Mouse (Mus musculus): ENCODE measurements at regions not wholly inside any gene's neighbourhood (a gene's known extent, or its start where the extent isn't known, plus 50 kb on each side); places are given as distances from the start of the nearest gene placed in this dataset.

- no peak for DNase-seq (ENCODE audit: low spot score in 2 of 2)
Measured at GRCm38 (mm10) chr6:93623541-93623940, 660.2 kb downstream of the Magi1 start.

DNA sequence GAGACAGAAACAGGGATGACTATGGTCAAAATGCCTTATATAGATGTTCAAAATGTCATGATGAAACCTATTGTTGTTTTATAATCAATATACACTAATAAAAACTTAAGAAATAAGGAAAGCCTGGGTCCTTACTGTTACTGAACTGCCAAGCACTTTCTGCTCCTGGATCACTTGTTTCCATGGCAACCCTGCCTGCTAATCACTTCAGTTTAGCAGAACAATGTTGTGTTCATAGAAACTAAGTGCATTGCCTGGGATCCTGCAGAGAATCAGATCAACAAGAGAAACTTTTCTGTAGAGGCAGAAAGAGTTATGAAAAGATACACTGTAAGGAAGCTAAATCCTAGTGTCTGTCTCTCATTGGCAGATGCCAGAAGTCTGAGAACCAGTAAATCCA lies 666.8 kb downstream of the Magi1 start:
- no peak for DNase-seq (ENCODE audit: low spot score in 2 of 2)

DNA sequence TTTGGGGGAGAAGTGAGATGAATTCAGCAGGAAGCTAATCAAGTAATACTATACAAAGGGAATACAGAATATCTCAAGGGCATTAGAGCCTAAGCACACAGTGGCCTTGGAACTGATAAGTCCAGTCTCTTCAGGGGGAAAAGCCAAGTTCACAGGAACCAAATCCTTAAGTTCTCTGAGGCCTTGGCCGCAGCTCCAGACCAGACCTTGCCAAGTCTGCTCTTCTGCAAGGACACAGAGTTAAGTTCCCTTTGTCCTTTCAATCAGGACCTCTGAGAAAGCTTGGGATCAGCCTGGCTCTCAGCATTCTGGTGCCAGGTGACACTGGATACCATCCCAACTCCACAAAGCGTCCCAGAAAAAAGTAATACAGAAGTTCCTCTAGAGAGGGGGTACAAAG lies 657.1 kb upstream of the Adamts9 start:
- DNase-seq (ENCODE audit: low spot score in 2 of 2): no peak

GRCm38 (mm10) chr6:93599371-93599770 lies 656.1 kb upstream of the Adamts9 start:
- no peak for DNase-seq (ENCODE audit: low spot score in 2 of 2)

DNA sequence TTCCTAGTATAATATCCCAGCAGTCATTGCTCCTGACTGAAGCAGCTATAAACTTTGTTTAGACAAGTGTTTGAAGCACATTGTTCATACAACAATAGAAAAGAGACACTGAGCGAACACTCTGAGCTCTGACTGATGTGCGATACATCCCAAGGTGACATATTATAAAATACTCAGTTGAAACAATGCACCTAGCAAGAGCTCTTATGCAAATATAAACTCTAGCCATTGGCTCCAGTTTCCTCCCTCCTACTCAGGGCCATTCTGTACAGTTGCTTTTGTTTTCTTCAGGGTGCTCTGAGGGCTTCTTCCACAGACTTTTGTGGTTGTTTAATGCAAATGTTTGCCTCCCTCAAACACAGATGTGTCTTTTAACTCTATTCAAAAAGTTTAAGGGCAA lies 646.6 kb upstream of the Adamts9 start:
- no peak for DNase-seq (ENCODE audit: low spot score in 2 of 2)

GRCm38 (mm10) chr6:93586871-93587270 lies 643.6 kb upstream of the Adamts9 start:
- no peak for DNase-seq (ENCODE audit: low spot score in 2 of 2)

- no peak for DNase-seq (ENCODE audit: low spot score in 2 of 2)
Measured at GRCm38 (mm10) chr6:93581141-93581540, 637.8 kb upstream of the Adamts9 start.

DNA sequence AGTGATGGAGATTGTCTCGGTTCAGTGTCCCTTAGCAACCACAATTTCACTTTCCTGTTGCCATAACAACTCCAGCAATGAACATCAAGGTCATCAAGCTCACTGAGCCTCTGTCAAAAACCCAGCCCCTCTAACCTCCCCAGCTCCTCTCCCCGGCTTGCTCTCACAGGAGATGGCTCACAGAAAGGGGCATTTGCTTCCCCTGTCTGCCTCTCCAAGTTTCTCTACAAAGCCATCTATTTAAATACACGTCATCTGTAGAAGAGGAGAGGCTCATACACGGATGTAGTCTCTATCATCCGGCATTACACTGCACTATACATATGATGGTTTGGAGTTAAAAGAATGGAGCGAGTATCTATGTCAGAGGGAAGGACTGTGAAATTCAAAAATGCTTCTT lies 637.4 kb upstream of the Adamts9 start:
- no peak for DNase-seq (ENCODE audit: low spot score in 2 of 2)

DNA sequence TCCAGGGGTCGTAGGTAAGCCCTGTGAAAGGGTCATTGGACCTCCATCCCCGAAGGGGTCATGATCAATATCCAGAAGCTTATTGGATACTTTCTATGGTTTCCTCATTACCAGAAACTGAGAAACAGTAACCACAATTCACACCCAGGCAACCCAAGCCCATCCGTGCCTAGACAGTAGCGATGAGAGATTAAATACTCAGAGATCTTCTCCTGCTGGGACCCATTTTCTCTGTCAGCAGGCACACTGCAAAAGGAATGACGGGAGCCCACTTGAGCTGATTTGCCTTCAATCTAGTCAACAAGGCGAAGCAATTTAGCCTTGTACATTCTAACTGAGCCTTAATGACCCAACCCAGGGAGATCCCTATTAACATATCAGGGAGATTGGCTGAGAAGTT lies 632.0 kb upstream of the Adamts9 start:
- no peak for DNase-seq (ENCODE audit: low spot score in 2 of 2)

GRCm38 (mm10) chr6:93573679-93574635 lies 630.7 kb upstream of the Adamts9 start:
- no peak for DNase-seq (ENCODE audit: low spot score in 2 of 2)

DNA sequence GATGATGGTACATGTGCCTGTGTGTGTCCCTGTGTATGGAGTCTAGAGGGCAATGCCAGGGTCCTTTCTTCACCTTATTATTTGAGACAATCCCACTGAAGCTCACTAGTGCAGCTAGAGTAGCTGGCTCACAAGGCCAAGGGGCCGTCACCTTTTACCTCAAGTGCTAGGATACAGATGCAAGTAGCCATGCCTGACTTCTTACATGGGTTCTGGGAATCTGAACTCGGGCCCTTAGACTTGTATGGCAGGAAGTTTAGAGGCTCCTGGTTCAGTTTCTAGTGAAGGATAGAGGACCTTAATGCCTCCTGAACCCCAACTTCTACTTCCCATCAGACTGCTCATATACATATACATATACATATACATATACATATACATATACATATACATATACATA lies 626.6 kb upstream of the Adamts9 start:
- DNase-seq (ENCODE audit: low spot score in 2 of 2): no peak

GRCm38 (mm10) chr6:93569211-93569610 lies 625.9 kb upstream of the Adamts9 start:
- DNase-seq (ENCODE audit: low spot score in 2 of 2): no peak

DNA sequence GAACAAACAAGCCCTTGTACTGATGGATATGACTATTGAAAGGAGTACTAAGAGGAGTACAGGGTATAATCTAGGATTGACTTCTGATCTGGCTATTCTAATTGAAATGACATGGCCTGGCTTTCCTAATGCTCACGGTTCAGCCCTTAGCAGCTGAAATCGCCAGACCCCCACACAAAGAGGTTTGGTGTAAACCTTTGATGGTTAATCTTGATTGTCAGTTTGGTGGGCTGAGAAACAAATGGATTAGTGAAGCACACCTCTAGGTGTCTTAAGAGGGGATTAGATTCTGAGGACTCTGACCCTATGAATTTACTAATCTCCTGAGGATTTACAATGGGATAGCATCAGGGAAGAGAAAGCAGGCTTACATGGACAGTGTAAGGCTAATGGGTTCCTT lies 623.4 kb upstream of the Adamts9 start:
- no peak for DNase-seq (ENCODE audit: low spot score in 2 of 2)

- DNase-seq (ENCODE audit: low spot score in 2 of 2): no peak
Measured at GRCm38 (mm10) chr6:93548311-93548710, 605.0 kb upstream of the Adamts9 start.

- no peak for DNase-seq (ENCODE audit: low spot score in 2 of 2)
Measured at GRCm38 (mm10) chr6:93544246-93544645, 601.0 kb upstream of the Adamts9 start.

- DNase-seq (ENCODE audit: low spot score in 2 of 2): no peak
Measured at GRCm38 (mm10) chr6:93543354-93544129, 600.2 kb upstream of the Adamts9 start.

DNA sequence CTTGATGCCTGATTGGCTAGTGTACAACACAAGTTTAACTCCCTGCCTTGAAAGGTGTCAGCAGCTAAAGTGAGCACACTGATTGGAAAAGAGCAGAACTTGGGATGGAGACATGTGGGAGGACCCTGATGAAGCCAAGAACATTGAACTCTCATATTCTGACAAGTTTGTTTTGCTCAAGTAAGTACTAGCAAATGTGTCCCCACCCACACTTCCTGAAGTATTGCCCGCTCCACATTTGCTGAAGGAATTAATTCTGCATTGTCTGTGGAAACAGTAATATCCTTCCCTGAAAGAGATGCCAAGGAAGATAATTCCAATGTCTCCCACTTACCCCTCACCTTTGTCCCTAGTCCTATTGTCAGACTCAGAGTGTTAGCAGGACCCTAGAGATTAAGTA lies 596.3 kb upstream of the Adamts9 start:
- no peak for DNase-seq (ENCODE audit: low spot score in 2 of 2)

- DNase-seq (ENCODE audit: low spot score in 2 of 2): no peak
Measured at GRCm38 (mm10) chr6:93539171-93539570, 595.9 kb upstream of the Adamts9 start.

DNA sequence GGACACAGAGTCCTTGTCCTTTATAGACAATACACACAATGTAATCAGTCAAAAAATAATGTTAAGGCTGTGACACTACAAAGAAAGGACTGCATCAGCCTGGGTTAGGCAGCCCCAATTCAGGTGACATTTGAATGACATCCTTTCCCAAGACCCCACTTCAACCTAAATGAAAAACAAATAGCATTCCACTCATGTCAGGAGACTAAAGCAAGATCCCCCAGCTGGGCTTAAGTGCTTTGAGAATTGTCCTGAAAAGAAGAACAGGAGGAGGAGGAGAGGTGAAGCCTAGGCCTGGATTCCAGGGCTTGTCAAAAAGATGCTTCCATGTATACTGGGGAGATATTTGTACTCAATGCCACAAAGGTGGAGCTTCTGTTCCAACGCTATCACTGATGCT lies 594.7 kb upstream of the Adamts9 start:
- DNase-seq (ENCODE audit: low spot score in 2 of 2): no peak

DNA sequence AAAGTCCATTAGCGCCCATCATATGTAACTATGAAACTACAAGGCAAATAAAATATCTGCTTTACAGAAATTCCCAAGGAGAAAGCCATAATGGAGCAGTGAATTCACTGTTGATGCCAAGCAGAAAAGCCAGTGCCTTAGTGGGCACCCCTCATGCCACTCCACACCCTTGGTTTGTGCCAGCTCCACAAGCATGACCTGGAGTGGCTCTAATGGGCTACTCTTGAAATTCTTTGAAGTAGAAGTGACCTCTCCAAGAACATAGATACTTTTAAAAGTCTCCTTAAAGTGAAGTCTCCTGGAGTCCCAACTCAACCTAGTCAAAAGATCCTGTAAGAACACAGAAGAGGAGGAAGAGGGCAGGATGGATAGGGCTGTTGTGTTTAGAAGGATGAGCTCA lies 593.8 kb upstream of the Adamts9 start:
- no peak for DNase-seq (ENCODE audit: low spot score in 2 of 2)

DNA sequence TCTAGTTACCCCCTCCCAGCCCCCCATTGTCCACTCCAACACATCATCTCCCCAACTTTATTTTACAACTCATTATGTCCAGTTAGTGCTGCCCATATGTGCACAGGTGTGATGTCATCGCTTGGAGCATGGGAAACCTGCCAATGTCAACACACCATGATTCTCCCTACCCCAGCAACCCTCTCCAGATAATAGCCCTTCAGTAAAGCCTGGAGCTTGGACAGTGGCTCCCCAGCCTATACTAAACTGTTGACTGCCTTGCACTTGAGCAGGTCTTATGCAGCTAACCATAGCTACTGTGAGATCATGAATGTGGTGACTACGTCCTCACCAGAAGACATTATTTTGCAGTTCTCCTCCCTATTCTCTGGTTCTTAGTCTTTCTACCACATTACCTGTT lies 570.5 kb upstream of the Adamts9 start:
- no peak for DNase-seq (ENCODE audit: low spot score in 2 of 2)

GRCm38 (mm10) chr6:93509857-93510256 lies 566.6 kb upstream of the Adamts9 start:
- DNase-seq (ENCODE audit: low spot score in 2 of 2): no peak

GRCm38 (mm10) chr6:93497824-93498223 lies 554.5 kb upstream of the Adamts9 start:
- DNase-seq (ENCODE audit: low spot score in 2 of 2): no peak

All from urinary bladder, adult 18-20 months (tissue).